Mouse (Mus musculus): ENCODE results near the gene Psmb4.
A peak's percentile ranks its signal among the peaks of the same experiment; 100 is the strongest.
"Not testable (repeated sequence)": the region's sequence is repeated elsewhere in the genome, so short reads cannot be mapped to it uniquely, and the experiment has no call there.

Gene Psmb4

GRCm38 (mm10) chr3:94906482-94906881, 19.7 kb upstream of the Psmb4 start:
- no peak for DNase-seq (ENCODE audit: low read depth, low spot score)

GRCm38 (mm10) chr3:94904759-94905158, 18.0 kb upstream of the Psmb4 start:
- DNase-seq (ENCODE audit: low read depth, low spot score): not testable (repeated sequence)

DNA sequence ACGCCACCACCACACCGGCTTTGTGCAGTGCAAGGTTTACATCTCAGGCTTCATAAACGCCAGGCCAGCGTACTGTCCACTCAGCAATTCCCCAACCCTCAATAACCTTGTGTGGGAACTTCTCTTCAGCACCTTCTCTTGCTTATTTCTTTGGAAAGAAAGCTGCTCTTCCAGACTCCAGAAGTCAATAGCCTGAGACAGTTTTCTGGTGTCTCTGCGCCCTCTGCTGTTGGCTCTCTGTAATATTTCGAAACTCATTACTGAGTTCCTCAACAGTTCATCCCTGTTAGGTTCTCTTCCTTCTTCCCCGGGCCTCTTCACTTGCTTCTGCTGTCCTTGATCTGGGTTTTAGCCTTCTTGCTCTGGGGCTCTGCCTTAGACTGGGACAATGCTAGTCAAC, 16.0 kb upstream of the Psmb4 start:
- peak; percentile 69 for DNase-seq (ENCODE audit: low read depth, low spot score)

DNA sequence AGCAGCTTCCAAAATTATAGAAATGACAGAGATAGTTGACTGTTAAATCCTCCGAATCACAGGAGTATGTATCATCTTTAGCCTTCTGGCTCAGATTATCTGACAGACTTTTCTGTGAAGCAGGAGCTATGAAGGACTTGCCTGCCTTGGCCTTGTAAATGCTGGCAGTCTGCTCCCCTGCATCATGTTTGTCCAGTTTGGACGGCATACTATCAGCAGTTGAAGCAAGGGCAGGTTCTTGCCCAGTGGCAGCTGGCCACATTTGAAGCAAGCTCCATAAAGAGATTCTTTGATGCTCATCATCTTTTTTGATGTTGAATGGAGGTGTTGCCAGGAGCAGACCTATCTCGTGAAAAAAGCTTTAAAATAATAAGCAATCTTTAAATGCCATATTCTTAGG, 7.3 kb upstream of the Psmb4 start:
- no peak for DNase-seq (ENCODE audit: low read depth, low spot score)

- DNase-seq (ENCODE audit: low read depth, low spot score): peak; percentile 33
Measured at GRCm38 (mm10) chr3:94888595-94888994, 1.8 kb upstream of the Psmb4 start.

DNA sequence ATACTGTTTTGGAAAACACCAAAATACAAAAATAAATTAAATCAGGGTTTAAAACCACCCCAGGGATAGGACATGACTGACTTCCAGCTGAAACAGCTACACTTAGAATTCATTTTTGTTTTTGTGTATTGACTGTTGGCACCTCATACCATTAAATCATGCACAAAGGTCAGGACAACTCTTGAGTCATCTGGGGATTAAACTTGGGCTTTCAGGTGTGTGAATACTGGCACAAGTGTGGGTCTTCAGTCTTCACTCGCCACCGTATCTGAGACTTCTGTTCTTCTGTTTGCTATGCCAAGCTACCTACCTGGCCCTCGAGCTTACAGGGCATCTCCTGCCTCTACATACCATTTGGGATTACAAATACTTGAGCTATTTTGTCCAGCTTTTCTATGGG, 4.2 kb downstream of the Psmb4 start:
- no peak for DNase-seq (ENCODE audit: low read depth, low spot score)

- no peak for DNase-seq (ENCODE audit: low read depth, low spot score)
Measured at GRCm38 (mm10) chr3:94881840-94882239, 4.9 kb downstream of the Psmb4 start.

DNA sequence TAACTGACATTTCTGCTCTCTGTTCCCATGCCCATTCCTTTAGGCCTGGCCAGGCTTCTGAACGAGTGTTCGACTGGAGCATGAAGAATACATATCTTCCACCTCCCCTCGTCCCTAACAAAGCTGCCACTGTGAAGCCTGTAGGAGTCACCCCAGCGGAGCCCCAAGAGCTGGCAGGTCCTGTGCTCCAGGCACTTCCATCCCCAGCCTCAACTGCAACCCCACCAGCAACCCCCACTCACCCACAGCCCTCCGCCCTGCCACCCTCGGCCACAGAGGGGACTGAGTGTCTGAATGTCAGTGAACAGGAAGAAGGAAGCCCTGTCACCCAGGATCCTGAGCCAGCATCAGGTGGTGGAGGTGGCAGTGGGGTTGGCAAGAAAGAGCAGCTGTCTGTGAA, 8.1 kb downstream of the Psmb4 start:
- DNase-seq (ENCODE audit: low read depth, low spot score): no peak

- no peak for DNase-seq (ENCODE audit: low read depth, low spot score)
Measured at GRCm38 (mm10) chr3:94869011-94869410, 17.8 kb downstream of the Psmb4 start.

- no peak for DNase-seq (ENCODE audit: low read depth, low spot score)
Measured at GRCm38 (mm10) chr3:94859471-94859870, 27.3 kb downstream of the Psmb4 start.

GRCm38 (mm10) chr3:94852215-94852614, 34.5 kb downstream of the Psmb4 start:
- DNase-seq (ENCODE audit: low read depth, low spot score): no peak

DNA sequence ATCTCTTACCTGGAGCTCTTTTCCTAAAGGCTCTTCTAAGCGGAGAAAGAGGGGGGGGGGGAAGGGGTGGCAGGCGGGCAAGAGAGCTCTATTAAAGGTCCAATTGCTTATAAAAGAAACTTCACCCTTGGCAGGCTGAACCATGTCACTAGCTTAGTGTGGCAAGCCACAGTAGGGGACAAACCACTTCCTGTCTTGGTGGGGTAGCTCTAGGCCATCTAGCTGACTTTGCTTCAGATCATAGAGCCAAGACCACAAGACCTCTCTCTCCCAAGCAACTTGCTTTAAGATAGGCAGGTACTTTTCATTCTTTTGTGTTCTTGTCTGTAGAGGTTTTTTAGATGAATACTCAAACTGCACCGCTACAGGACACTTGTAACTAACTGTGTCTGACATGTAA, 35.0 kb downstream of the Psmb4 start:
- no peak for DNase-seq (ENCODE audit: low read depth, low spot score)

DNA sequence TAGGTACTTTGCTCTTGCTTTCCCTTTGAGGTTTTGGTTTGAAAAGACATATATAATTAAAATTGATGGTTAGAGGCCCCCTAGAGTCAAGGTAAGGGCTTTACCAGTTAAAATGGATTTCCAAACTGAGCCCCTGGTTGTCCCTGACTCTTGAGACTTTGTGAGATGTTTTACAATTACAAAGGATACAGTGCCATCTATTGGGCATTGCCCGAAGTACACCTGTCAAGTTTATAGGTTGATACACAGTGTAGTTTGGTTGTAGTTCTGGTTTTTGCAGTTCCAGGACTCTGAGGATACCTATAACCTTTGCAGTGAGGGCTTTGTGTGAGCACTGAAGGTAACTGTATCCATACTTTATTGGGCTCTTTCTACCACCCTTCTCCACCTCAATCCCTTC, 37.4 kb downstream of the Psmb4 start:
- no peak for DNase-seq (ENCODE audit: low read depth, low spot score)

DNA sequence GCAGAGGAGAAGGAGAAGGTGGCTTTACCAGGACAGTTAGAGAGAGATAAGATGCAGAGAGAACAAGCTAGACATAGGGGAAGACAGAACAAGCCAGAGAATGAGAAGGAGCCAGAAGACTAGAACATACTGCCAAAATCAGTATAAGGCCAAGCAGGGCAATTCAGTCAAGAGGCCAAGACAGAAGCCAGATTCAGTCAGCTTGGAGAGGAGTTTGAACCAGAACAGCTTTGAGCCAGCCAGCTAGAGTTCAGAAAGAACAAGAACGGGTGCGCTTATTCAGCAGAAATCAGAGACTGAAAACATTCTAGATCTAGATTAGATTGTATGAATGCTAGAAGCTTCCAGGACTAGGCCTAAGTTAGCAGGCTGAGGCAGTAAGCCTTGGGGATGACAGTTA, 39.4 kb downstream of the Psmb4 start:
- DNase-seq (ENCODE audit: low read depth, low spot score): no peak

DNA sequence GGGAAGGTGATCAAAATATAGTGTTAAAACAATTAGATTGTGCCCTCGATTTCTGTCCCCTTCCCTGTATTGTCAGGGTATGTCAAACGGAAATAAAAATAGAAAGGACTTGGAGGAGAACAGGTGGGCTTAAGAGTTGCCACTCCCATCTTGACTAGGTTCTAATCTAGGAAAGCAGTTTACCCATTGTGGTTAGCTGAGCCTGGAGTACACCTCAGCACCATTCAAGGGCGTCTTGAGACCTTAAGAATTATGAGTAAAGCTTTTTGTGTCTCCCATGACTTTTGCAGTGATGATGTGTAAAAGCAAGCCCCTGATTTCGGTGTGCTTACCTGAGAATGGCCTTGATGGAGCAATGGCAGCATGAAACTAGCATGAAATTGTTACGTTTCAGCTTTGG, 47.7 kb downstream of the Psmb4 start:
- no peak for DNase-seq (ENCODE audit: low read depth, low spot score)

GRCm38 (mm10) chr3:94838631-94839030, 48.1 kb downstream of the Psmb4 start:
- DNase-seq (ENCODE audit: low read depth, low spot score): no peak

DNA sequence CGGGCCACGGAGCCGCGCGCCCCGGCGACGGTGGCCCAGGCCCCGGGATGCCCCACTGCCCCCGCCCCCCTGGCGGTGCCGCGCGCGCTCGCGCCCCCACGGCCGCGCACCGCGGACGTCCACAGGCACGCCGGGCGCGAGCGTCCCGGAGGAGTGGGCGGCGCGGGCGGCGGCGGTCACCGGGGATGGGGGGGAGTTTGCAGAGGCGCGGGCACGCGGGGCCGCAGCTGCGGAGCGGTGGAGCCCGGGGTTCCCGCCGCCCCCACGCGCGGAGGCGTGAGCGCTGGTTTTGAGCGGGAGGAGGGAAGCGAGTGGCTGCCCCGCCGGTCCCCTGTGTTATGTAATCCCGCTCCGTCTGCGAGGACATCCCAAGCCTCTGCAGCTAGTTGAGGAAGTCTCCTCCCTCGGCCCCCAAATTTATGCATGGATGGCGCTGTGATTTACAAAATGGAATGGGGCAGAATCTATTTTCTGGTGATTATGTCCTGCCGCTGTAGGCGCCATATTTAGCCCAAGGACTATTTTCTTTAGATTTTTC, 48.7 kb downstream of the Psmb4 start:
- DNase-seq (ENCODE audit: low read depth, low spot score): peak; percentile 87

DNA sequence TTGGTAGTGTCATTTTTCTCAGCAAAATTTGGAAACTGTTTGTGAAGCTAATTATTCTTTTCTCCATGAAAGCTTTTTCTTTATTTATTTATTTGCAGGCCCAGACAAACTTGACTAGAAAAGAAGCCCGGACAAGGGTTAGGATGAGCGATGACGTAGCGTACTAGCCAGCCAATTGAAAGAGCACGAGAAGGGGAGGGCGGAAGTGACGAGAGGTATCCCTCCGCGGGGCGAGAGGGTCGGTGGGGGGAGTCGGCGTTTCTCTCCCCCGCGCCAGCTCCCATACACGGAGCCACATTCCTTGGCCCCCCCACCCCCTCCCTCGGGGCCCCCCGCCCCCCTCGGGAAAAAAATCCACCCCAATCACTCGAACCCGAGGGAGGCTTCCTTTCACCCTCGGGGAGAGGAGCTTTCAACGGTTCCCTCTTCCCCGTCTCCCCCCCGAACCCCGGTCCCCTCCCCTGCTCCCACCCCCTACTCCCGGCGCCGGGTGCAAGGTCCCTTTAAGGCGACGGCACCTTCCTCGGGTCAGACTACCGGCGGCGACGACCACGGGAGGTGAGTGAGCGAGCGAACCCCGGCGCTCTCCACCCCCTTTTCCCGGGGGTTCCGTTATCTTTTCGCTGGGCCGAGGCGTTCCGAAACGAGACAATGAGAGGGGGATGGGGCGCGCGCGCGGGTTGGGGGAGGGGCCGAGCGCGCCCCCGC, 49.4 kb downstream of the Psmb4 start, which contains the start of gene Pogz:
Gene Pogz, plus strand, starts transcription at position 385 of the 708 bp plus-strand sequence.
- peak; percentile 98 for DNase-seq (ENCODE audit: low read depth, low spot score)

DNA sequence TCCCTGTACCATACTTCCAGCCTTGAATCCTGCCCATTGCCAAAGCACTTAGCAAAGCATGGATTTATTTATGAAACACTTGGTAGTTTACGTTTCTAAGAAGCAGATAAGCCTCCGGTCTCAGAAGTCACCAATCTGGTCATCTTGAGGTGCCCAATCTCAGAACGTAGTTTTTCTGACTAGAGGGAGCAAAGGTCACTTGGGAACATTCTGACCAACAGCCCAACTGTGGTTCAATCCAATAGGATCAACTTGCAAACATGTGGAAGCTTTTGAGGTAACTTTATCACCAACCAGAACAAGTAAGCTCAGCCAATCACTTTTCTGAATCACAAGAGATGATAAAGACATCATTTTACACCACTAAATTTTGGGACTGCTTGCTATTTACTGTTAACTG, 51.4 kb downstream of the Psmb4 start:
- DNase-seq (ENCODE audit: low read depth, low spot score): no peak
